Mouse (Mus musculus): ENCODE measurements around the gene Rasgrp3. TPM values are rescaled to one million over a fixed set of nuclear protein-coding genes. Genes with fewer than 3 reads are reported as not detected.

Rasgrp3 gene
- polyA plus RNA-seq, 1 experiment from 2014 or later, result 2.4 TPM

GRCm38 (mm10) chr17:75495213-75495612, 59.5 kb downstream of the Rasgrp3 start:
- DNase-seq (ENCODE audit: low spot score), result no peak

- DNase-seq (ENCODE audit: low spot score), result no peak
Measured at GRCm38 (mm10) chr17:75498241-75498651, 62.5 kb downstream of the Rasgrp3 start.

GRCm38 (mm10) chr17:75503031-75503430, 67.3 kb downstream of the Rasgrp3 start:
- DNase-seq (ENCODE audit: low spot score), result no peak

GRCm38 (mm10) chr17:75505053-75505452, 69.4 kb downstream of the Rasgrp3 start:
- no peak for DNase-seq (ENCODE audit: low spot score)

- no peak for DNase-seq (ENCODE audit: low spot score)
Measured at GRCm38 (mm10) chr17:75506097-75506675, 70.5 kb downstream of the Rasgrp3 start.

- no peak for DNase-seq (ENCODE audit: low spot score)
Measured at GRCm38 (mm10) chr17:75506708-75507641, 71.3 kb downstream of the Rasgrp3 start.

GRCm38 (mm10) chr17:75509257-75509656, 73.6 kb downstream of the Rasgrp3 start:
- no peak for DNase-seq (ENCODE audit: low spot score)

GRCm38 (mm10) chr17:75516591-75516990, 80.9 kb downstream of the Rasgrp3 start:
- DNase-seq (ENCODE audit: low spot score), result no peak

GRCm38 (mm10) chr17:75518181-75518901, 82.6 kb downstream of the Rasgrp3 start:
- no peak for DNase-seq (ENCODE audit: low spot score)

GRCm38 (mm10) chr17:75519239-75519900, 83.7 kb downstream of the Rasgrp3 start:
- no peak for DNase-seq (ENCODE audit: low spot score)

- no peak for DNase-seq (ENCODE audit: low spot score)
Measured at GRCm38 (mm10) chr17:75521236-75521842, 85.6 kb downstream of the Rasgrp3 start.

GRCm38 (mm10) chr17:75522347-75523065, 86.8 kb downstream of the Rasgrp3 start:
- DNase-seq (ENCODE audit: low spot score), result no peak

- no peak for DNase-seq (ENCODE audit: low spot score)
Measured at GRCm38 (mm10) chr17:75523812-75524211, 88.1 kb downstream of the Rasgrp3 start.

GRCm38 (mm10) chr17:75526411-75526810, 90.7 kb downstream of the Rasgrp3 start:
- no peak for DNase-seq (ENCODE audit: low spot score)

GRCm38 (mm10) chr17:75529222-75529935, 93.7 kb downstream of the Rasgrp3 start:
- no peak for DNase-seq (ENCODE audit: low spot score)

GRCm38 (mm10) chr17:75532469-75532986, 96.8 kb downstream of the Rasgrp3 start:
- no peak for DNase-seq (ENCODE audit: low spot score)

GRCm38 (mm10) chr17:75534314-75535020, 98.8 kb downstream of the Rasgrp3 start:
- DNase-seq (ENCODE audit: low spot score), result no peak

- no peak for DNase-seq (ENCODE audit: low spot score)
Measured at GRCm38 (mm10) chr17:75535612-75536011, 99.9 kb downstream of the Rasgrp3 start.

Data from thymus, postnatal 0 days (tissue).